Mouse (Mus musculus) E14TG2a.4 (cell line): ENCODE results near the gene 3110082J24Rik.

Experiments used
- H3K27me3 ChIP-seq: 2 replicates; pipeline ENCODE4 v1.6.1; 2014; ENCODE audit warnings: low read length, control low read depth; ENCODE audit not compliant: insufficient read depth
- H3K36me3 ChIP-seq: 2 replicates; pipeline ENCODE4 v1.6.1; 2014; ENCODE audit warnings: low read length, control low read depth; ENCODE audit not compliant: insufficient read depth
- H3K4me1 ChIP-seq: replicated peaks from 2 replicates; pipeline ENCODE4 v1.6.1; 2014; ENCODE audit warnings: low read depth, low read length, control low read depth
- H3K4me3 ChIP-seq: replicated peaks from 2 replicates; pipeline ENCODE4 v1.5.1; 2014; ENCODE audit warnings: mild to moderate bottlenecking, low read length
- H3K9me3 ChIP-seq: 2 replicates; pipeline ENCODE4 v1.6.1; 2014; ENCODE audit warnings: low read length, control low read depth
- CTCF ChIP-seq: conservative IDR thresholded peaks from 2 replicates; pipeline ENCODE4 v1.5.1; 2014; ENCODE audit warnings: low read length
- NANOG ChIP-seq: IDR thresholded peaks from 2 replicates; pipeline ENCODE4 v1.6.1; 2014; ENCODE audit warnings: borderline replicate concordance, low read length, mixed read lengths
- POU5F1 ChIP-seq: IDR thresholded peaks from 2 replicates; pipeline ENCODE4 v1.6.1; 2014; ENCODE audit warnings: low read length, borderline replicate concordance

The 3110082J24Rik gene

DNA sequence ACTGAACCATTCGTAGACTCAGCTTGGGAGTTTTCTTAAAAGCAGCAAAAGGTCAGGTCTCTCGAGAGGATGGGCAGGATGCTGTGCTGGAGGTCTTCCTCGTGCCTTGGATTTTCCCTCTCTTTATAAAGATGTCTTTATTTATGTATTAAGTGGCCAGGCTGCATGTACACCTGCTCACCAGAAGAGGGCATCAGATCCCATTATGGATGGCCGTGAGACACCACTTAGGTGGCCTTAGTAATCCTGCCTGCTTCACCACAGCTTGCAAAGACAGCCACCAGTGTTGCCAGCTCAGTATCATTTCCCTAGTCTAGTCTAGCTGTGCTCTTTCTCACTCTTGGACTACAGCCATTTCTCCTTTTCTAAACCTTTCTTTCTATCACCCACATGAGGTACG, 19.7 kb upstream of the 3110082J24Rik start:
- TF ChIP-seq CTCF (peak; percentile 88), POU5F1 (no peak)
- no peaks in the 10 kb centered on the region for H3K27me3 ChIP-seq
- no peak overlapping the region for H3K4me3 ChIP-seq
- H3K36me3 ChIP-seq = peaks cover 98% of the 10 kb centered on the region
- no peaks in the 10 kb centered on the region for H3K9me3 ChIP-seq
- H3K4me1 ChIP-seq = peaks cover 9% of the 10 kb centered on the region

DNA sequence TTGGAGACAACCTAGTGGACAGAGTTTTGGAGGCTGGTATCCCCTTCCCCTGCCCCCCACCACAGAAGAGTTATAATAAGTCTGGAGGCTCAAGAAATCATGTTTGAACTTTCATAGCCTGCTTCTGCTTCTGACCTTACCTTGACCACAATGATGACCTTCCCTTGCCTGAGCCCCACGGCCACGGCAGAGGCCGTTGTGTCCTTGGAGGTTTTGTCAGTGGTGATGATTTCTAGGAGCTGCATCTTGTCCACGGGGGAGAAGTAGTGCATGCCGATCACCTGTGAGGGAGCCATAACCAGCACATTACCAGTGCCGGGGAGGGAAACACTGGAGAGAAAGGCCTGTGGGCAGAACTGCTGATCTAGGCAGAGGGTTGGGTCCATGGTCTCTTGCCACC, 16.6 kb upstream of the 3110082J24Rik start:
- Histone ChIP-seq H3K27me3 (no peaks in the 10 kb centered on the region), H3K4me1 (peaks cover 21% of the 10 kb centered on the region), H3K36me3 (peaks cover 99% of the 10 kb centered on the region), H3K4me3 (no peak overlapping the region), H3K9me3 (no peaks in the 10 kb centered on the region)
- TF ChIP-seq CTCF (no peak), POU5F1 (no peak), NANOG (no peak)

DNA sequence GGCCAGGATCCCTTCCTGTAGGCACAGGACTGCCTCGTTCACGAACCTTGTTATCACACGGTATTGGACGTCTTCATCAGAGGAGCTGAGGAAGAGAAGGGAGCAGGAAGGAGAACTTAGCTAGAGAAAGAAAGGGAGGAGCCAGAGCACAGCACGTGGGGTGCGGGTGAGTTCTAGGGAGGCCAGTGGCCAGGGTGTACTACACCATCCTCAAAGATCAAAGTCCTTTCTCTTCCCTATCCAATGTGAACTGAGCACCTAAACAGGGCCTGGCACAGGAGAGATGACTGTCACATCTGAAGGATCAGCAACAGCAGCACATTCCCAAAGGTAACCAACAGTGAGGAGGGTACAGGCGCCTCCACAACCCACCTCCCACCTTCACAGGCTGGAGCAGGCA, 14.2 kb upstream of the 3110082J24Rik start:
- H3K4me3 ChIP-seq = no peak overlapping the region
- H3K36me3 ChIP-seq = peaks cover 87% of the 10 kb centered on the region
- TF ChIP-seq CTCF (no peak), NANOG (no peak), POU5F1 (no peak)
- H3K9me3 ChIP-seq = no peaks in the 10 kb centered on the region
- peaks cover 7% of the 10 kb centered on the region for H3K27me3 ChIP-seq
- peaks cover 35% of the 10 kb centered on the region for H3K4me1 ChIP-seq

DNA sequence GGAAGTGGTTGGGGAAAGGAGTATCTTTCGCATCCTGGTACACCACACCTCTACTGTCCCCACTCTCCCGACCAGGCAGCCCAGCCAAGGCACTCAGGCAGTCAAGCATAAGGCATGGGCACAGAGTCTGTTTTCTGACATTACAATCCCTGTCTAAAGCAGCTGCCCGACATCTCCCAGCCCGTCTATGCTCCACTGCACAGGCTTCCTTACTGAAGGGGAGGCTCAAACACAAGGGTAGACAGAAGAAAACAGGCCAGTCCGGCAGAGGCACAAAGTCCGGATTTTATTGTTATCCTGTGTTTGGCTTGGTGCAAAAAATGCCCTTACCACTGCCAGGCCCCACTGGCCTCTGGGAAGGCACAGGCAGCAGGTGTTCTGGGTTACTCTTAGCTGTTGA, 13.3 kb upstream of the 3110082J24Rik start:
- no peak for TF ChIP-seq POU5F1
- TF ChIP-seq CTCF = no peak
- TF ChIP-seq NANOG = no peak
- peaks cover 39% of the 10 kb centered on the region for H3K4me1 ChIP-seq
- no peaks in the 10 kb centered on the region for H3K9me3 ChIP-seq
- peaks cover 12% of the 10 kb centered on the region for H3K27me3 ChIP-seq
- no peak overlapping the region for H3K4me3 ChIP-seq
- peaks cover 78% of the 10 kb centered on the region for H3K36me3 ChIP-seq

DNA sequence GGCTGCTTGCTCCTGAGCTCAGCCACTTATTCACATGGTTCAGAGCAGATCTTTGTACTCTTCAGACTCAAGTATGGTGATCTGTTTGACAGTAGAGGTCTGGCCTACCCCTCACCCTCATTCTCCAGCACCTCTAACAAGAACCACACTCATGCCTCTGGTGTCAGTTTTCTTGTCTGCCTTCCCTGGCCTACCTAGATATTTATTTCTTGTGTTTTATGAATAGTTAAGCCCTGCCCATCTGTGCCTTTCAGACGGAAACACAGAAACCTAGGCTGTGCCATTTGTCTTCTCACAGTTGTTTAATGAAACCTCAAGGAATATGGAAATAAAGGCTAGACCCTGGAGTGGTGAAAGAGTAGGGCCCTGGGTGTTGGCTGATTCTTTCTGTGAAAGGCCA, 12.1 kb upstream of the 3110082J24Rik start:
- H3K4me1 ChIP-seq = peaks cover 47% of the 10 kb centered on the region
- peaks cover 66% of the 10 kb centered on the region for H3K36me3 ChIP-seq
- no peak overlapping the region for H3K4me3 ChIP-seq

DNA sequence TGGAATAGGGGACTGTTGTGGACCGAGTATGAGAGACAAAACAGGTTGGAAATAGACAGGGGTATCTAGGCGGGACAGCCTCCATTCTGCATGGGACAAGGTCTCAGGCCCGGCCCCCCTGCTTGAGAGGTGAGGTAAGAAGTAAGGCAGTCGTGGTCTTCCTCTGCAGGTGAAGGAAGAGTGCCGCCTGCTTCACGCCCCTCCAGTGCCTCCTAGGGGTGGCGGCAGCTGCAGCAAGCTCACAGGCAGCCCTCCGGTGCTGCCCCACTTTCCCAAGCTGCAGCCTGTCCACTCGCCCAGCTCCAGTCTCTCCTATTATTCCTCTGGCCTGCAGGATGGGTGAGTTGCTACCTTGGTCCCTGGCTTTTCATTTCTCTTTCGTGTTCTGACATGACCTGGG, 9.8 kb upstream of the 3110082J24Rik start:
- TF ChIP-seq POU5F1 (no peak), CTCF (peak; percentile 35), NANOG (no peak)
- Histone ChIP-seq H3K9me3 (no peaks in the 10 kb centered on the region), H3K36me3 (peaks cover 43% of the 10 kb centered on the region), H3K4me3 (peak overlapping the region; percentile 32), H3K4me1 (peaks cover 52% of the 10 kb centered on the region), H3K27me3 (peaks cover 46% of the 10 kb centered on the region)

More for the DNA sequence above, 12.1 kb upstream of the 3110082J24Rik start:
- no peak for TF ChIP-seq POU5F1
- no peak for TF ChIP-seq CTCF
- TF ChIP-seq NANOG = no peak
- Histone ChIP-seq H3K27me3 (peaks cover 23% of the 10 kb centered on the region), H3K9me3 (no peaks in the 10 kb centered on the region)

DNA sequence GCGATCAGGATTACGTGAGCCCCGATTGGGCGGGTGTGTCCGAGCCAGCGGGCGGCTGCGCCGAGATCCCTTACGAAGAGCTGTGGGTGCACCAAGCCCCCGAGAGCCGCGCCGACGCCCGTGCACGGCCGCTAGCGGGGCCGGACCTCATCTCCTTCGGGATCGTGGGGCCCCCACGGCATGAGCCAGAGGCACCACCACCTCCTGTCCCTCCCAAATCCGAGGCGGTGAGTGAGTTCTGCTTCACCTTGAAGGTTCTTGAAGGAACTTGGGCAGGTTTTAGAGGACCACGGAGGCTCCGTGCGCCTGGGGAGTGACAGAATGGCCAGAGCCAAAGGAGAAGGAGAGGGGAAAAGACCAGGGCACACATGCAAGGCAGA, 8.9 kb upstream of the 3110082J24Rik start:
- Histone ChIP-seq H3K4me3 (peak overlapping the region; percentile 85), H3K27me3 (peaks cover 56% of the 10 kb centered on the region), H3K9me3 (no peaks in the 10 kb centered on the region), H3K4me1 (peaks cover 52% of the 10 kb centered on the region), H3K36me3 (peaks cover 34% of the 10 kb centered on the region)
- TF ChIP-seq NANOG = no peak
- no peak for TF ChIP-seq POU5F1
- no peak for TF ChIP-seq CTCF

DNA sequence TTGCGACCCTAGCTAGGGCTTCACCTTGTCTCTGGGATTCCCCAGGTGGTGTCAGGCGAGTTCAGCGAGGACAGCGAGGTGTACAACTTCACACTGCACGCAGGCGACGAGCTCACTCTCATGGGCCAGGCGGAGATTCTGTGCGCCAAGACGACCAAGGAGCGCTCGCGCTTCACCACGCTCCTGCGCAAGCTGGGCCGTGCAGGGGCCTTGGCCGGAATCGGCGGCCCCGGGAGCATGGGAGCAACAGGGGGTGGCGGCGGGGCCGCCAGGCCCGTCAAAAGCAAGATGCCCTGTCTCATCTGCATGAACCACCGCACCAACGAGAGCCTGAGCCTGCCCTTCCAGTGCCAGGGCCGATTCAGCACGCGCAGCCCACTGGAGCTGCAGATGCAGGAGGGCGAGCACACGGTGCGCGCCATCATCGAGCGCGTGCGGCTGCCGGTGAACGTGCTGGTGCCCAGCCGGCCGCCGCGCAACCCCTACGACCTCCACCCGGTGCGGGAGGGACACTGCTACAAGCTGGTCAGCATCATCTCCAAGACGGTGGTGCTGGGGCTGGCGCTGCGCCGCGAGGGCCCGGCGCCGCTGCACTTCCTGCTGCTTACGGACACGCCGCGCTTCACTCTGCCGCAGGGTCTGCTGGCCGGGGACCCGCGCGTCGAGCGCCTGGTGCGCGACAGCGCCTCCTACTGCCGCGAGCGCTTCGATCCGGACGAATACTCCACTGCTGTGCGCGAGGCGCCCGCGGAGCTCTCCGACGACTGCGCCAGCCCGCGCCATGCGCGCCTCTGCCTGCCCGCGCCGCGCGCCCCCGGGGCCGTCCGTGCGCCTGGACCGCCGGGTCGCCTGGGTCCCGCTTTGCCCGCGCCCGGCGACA, 8.2 kb upstream of the 3110082J24Rik start:
- H3K4me1 ChIP-seq = peaks cover 51% of the 10 kb centered on the region
- peak overlapping the region; percentile 85 for H3K4me3 ChIP-seq
- TF ChIP-seq CTCF (no peak), POU5F1 (no peak), NANOG (no peak)
- H3K36me3 ChIP-seq = peaks cover 27% of the 10 kb centered on the region
- no peaks in the 10 kb centered on the region for H3K9me3 ChIP-seq
- peaks cover 62% of the 10 kb centered on the region for H3K27me3 ChIP-seq

DNA sequence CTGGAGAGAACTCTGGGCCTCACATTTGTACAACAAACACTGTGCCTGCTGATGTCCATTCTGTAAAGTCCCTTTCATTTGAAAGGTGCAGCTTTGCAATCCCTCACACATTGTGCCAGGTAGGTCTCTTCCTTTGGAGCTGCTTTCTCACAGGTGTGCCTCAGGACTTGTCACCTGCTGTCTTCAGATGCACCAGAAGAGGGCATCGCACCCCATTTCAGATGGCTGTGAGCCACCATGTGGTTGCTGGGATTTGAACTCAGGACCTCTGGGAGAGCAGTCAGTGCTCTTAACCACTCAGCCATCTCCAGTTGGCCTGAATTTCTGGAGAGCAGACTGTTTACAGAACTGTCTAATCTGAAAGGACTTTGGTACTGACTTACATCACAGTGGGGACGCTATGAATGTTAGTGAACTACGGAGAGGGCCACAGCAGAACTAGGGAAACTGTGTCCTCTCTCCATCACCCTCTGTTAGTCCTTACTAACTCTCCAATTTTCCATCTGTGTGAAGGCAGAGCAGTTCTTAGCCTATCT, 6.7 kb upstream of the 3110082J24Rik start:
- TF ChIP-seq POU5F1 (no peak), CTCF (peak; percentile 26)
- H3K9me3 ChIP-seq = no peaks in the 10 kb centered on the region
- no peak overlapping the region for H3K4me3 ChIP-seq
- peaks cover 12% of the 10 kb centered on the region; the same call in 1 of the 2 replicates for H3K36me3 ChIP-seq
- peaks cover 60% of the 10 kb centered on the region for H3K4me1 ChIP-seq
- peaks cover 76% of the 10 kb centered on the region for H3K27me3 ChIP-seq
